Mouse (Mus musculus) v-Abl transformed pro-B cells (cell line): ENCODE measurements around the gene Ltbp1.

Source experiments
- in situ Hi-C, 2 experiments: fragments of 400-800 bp; cut with MboI; formaldehyde crosslinking; loops; one replicate each; pipeline ENCODE4 v1.15.1; 2025; ENCODE audit not compliant: unreplicated experiment in 2 of 2

Gene Ltbp1

GRCm38 (mm10) chr17:75333011-75333410 lies 327.6 kb downstream of the Ltbp1 start:
- in situ Hi-C loops: no loop called here

- in situ Hi-C loops: no loop called here
Observed at GRCm38 (mm10) chr17:75333759-75334158, 328.4 kb downstream of the Ltbp1 start.

GRCm38 (mm10) chr17:75335649-75336048 lies 330.3 kb downstream of the Ltbp1 start:
- in situ Hi-C loops: no loop called here

GRCm38 (mm10) chr17:75341227-75341626 lies 335.9 kb downstream of the Ltbp1 start:
- in situ Hi-C loops: no loop called here

GRCm38 (mm10) chr17:75345116-75345515 lies 339.7 kb downstream of the Ltbp1 start:
- in situ Hi-C loops: no loop called here

- in situ Hi-C loops: no loop called here
Observed at GRCm38 (mm10) chr17:75347414-75347813, 342.0 kb downstream of the Ltbp1 start.

- in situ Hi-C loops: no loop called here
Observed at GRCm38 (mm10) chr17:75349109-75349508, 343.7 kb downstream of the Ltbp1 start.

- in situ Hi-C loops: loop anchor here (25.0 kb wide), 2 partner anchors 537 to 612 kb away; no protein-coding TSS in a partner anchor
Observed at GRCm38 (mm10) chr17:75349602-75350001, 344.2 kb downstream of the Ltbp1 start.

- in situ Hi-C loops: loop anchor here (25.0 kb wide), 2 partner anchors 541 to 616 kb away; no protein-coding TSS in a partner anchor
Observed at GRCm38 (mm10) chr17:75353323-75353722, 348.0 kb downstream of the Ltbp1 start.

GRCm38 (mm10) chr17:75355431-75355830 lies 350.1 kb downstream of the Ltbp1 start:
- in situ Hi-C loops: loop anchor here (25.0 kb wide), 2 partner anchors 543 to 618 kb away; no protein-coding TSS in a partner anchor

GRCm38 (mm10) chr17:75360111-75360510 lies 354.7 kb downstream of the Ltbp1 start:
- in situ Hi-C loops: loop anchor here (25.0 kb wide), 2 partner anchors 548 to 623 kb away; no protein-coding TSS in a partner anchor

GRCm38 (mm10) chr17:75366332-75366731 lies 361.0 kb downstream of the Ltbp1 start:
- in situ Hi-C loops: loop anchor here (25.0 kb wide), 2 partner anchors 554 to 629 kb away; no protein-coding TSS in a partner anchor

- in situ Hi-C loops: loop anchor here (25.0 kb wide), 2 partner anchors 555 to 630 kb away; no protein-coding TSS in a partner anchor
Observed at GRCm38 (mm10) chr17:75367486-75368155, 362.3 kb downstream of the Ltbp1 start.

- in situ Hi-C loops: loop anchor here (25.0 kb wide), 2 partner anchors 556 to 631 kb away; no protein-coding TSS in a partner anchor
Observed at GRCm38 (mm10) chr17:75368580-75368979, 363.2 kb downstream of the Ltbp1 start.

- in situ Hi-C loops: loop anchor here (25.0 kb wide), 2 partner anchors 557 to 632 kb away; no protein-coding TSS in a partner anchor
Observed at GRCm38 (mm10) chr17:75369351-75369750, 364.0 kb downstream of the Ltbp1 start.

GRCm38 (mm10) chr17:75370120-75370519 lies 364.8 kb downstream of the Ltbp1 start:
- in situ Hi-C loops: loop anchor here (5.0 to 25.0 kb wide), 3 partner anchors 167 to 633 kb away; no protein-coding TSS in a partner anchor

- in situ Hi-C loops: loop anchor here (5.0 to 25.0 kb wide), 3 partner anchors 166 to 634 kb away; no protein-coding TSS in a partner anchor
Observed at GRCm38 (mm10) chr17:75371650-75372049, 366.3 kb downstream of the Ltbp1 start.

GRCm38 (mm10) chr17:75372371-75372770 lies 367.0 kb downstream of the Ltbp1 start:
- in situ Hi-C loops: loop anchor here (5.0 to 25.0 kb wide), 3 partner anchors 165 to 635 kb away; no protein-coding TSS in a partner anchor

GRCm38 (mm10) chr17:75374287-75375024 lies 369.1 kb downstream of the Ltbp1 start:
- in situ Hi-C loops: loop anchor here (5.0 to 25.0 kb wide), 3 partner anchors 163 to 637 kb away; no protein-coding TSS in a partner anchor

GRCm38 (mm10) chr17:75378256-75378871 lies 373.0 kb downstream of the Ltbp1 start:
- in situ Hi-C loops: no loop called here
